Mouse (Mus musculus): ENCODE results near the gene Aplp1. TPM values are rescaled to one million over a fixed set of nuclear protein-coding genes. Genes with fewer than 3 reads are reported as not detected.
"Not testable (repeated sequence)": the region's sequence is repeated elsewhere in the genome, so short reads cannot be mapped to it uniquely, and the experiment has no call there.

The Aplp1 gene
- 29.2 and 33.0 TPM in 2 replicates for polyA plus RNA-seq (2015; fragmentation: Nextera tagmentation; extraction: Ambion mirVana)

GRCm38 (mm10) chr7:30444971-30445751 lies at the start of gene Aplp1:
Aplp1 (minus strand) TSS chr7:30445535.
- Histone ChIP-seq H3K9me3 (replicated peaks; ENCODE audit: control insufficient read depth, low read length) (0 out of 2 replicates have a peak, but pooled peaks cover 6% of the 10 kb centered on the region), H3K4me2 (ENCODE audit: low read depth, low read length) (peak within 1 kb of the TSS; percentile 94), H3K4me3 (replicated peaks; ENCODE audit: low read length) (peak within 1 kb of the TSS; percentile 63), H3K4me1 (ENCODE audit: control insufficient read depth, insufficient read depth, low read length) (peaks cover 9% of the 10 kb centered on the region; the same call in 1 of the 2 replicates), H3K27me3 (ENCODE audit: control insufficient read depth, insufficient read depth, low read length) (peaks cover 3% of the 10 kb centered on the region), H3K27ac (ENCODE audit: low read length) (no peak within 1 kb of the TSS), H3K9ac (ENCODE audit: low read length) (peak within 1 kb of the TSS; percentile 77), H3K36me3 (ENCODE audit: control insufficient read depth, insufficient read depth, low read length) (no peaks in the 10 kb centered on the region)
- peak; percentile 84 for ATAC-seq (ENCODE audit: insufficient read depth, low FRiP score)
- WGBS, result under 1% methylated on average over 54 of the region's 72 CpGs

GRCm38 (mm10) chr7:30493401-30493931 lies 48.1 kb upstream of the Aplp1 start, which contains the start of gene Prodh2:
Prodh2 (plus strand) TSS chr7:30493622.
- H3K4me1 ChIP-seq (ENCODE audit: control insufficient read depth, insufficient read depth, low read length), result no peaks in the 10 kb centered on the region
- 48% methylated on average over 11 of the region's 11 CpGs for WGBS
- no peak within 1 kb of the TSS for H3K4me2 ChIP-seq (ENCODE audit: low read depth, low read length)
- H3K9ac ChIP-seq (ENCODE audit: low read length), result no peak within 1 kb of the TSS
- no peaks in the 10 kb centered on the region for H3K27me3 ChIP-seq (ENCODE audit: control insufficient read depth, insufficient read depth, low read length)
- no peaks in the 10 kb centered on the region for H3K36me3 ChIP-seq (ENCODE audit: control insufficient read depth, insufficient read depth, low read length)
- peak; percentile 33 for ATAC-seq (ENCODE audit: insufficient read depth, low FRiP score)
- no peak within 1 kb of the TSS for H3K27ac ChIP-seq (ENCODE audit: low read length)
- H3K9me3 ChIP-seq (replicated peaks; ENCODE audit: control insufficient read depth, low read length), result no peaks in the 10 kb centered on the region
- no peak within 1 kb of the TSS for H3K4me3 ChIP-seq (replicated peaks; ENCODE audit: low read length)

- no peak overlapping the region for H3K4me2 ChIP-seq (ENCODE audit: low read depth, low read length)
Measured at GRCm38 (mm10) chr7:30492765-30493164, 47.4 kb upstream of the Aplp1 start.

GRCm38 (mm10) chr7:30490957-30491307 lies 45.6 kb upstream of the Aplp1 start:
- no peaks in the 10 kb centered on the region for H3K36me3 ChIP-seq (ENCODE audit: control insufficient read depth, insufficient read depth, low read length)
- WGBS, result 14% methylated on average over 6 of the region's 6 CpGs
- H3K4me2 ChIP-seq (ENCODE audit: low read depth, low read length), result no peak overlapping the region
- no peak overlapping the region for H3K4me3 ChIP-seq (replicated peaks; ENCODE audit: low read length)
- H3K4me1 ChIP-seq (ENCODE audit: control insufficient read depth, insufficient read depth, low read length), result no peaks in the 10 kb centered on the region
- H3K27me3 ChIP-seq (ENCODE audit: control insufficient read depth, insufficient read depth, low read length), result no peaks in the 10 kb centered on the region
- no peak for ATAC-seq (ENCODE audit: insufficient read depth, low FRiP score)
- no peak overlapping the region for H3K27ac ChIP-seq (ENCODE audit: low read length)
- no peaks in the 10 kb centered on the region for H3K9me3 ChIP-seq (replicated peaks; ENCODE audit: control insufficient read depth, low read length)
- no peak overlapping the region for H3K9ac ChIP-seq (ENCODE audit: low read length)

More at GRCm38 (mm10) chr7:30492765-30493164, 47.4 kb upstream of the Aplp1 start:
- Histone ChIP-seq H3K27me3 (ENCODE audit: control insufficient read depth, insufficient read depth, low read length) (no peaks in the 10 kb centered on the region), H3K36me3 (ENCODE audit: control insufficient read depth, insufficient read depth, low read length) (no peaks in the 10 kb centered on the region), H3K4me3 (replicated peaks; ENCODE audit: low read length) (no peak overlapping the region), H3K4me1 (ENCODE audit: control insufficient read depth, insufficient read depth, low read length) (no peaks in the 10 kb centered on the region), H3K9ac (ENCODE audit: low read length) (no peak overlapping the region), H3K9me3 (replicated peaks; ENCODE audit: control insufficient read depth, low read length) (no peaks in the 10 kb centered on the region), H3K27ac (ENCODE audit: low read length) (no peak overlapping the region)
- ATAC-seq (ENCODE audit: insufficient read depth, low FRiP score), result no peak
- WGBS, result 15% methylated on average over 4 of the region's 4 CpGs

GRCm38 (mm10) chr7:30490251-30490956 lies 45.1 kb upstream of the Aplp1 start:
- Histone ChIP-seq H3K36me3 (ENCODE audit: control insufficient read depth, insufficient read depth, low read length) (no peaks in the 10 kb centered on the region), H3K4me1 (ENCODE audit: control insufficient read depth, insufficient read depth, low read length) (no peaks in the 10 kb centered on the region), H3K9ac (ENCODE audit: low read length) (no peak overlapping the region), H3K27me3 (ENCODE audit: control insufficient read depth, insufficient read depth, low read length) (no peaks in the 10 kb centered on the region), H3K27ac (ENCODE audit: low read length) (no peak overlapping the region), H3K4me3 (replicated peaks; ENCODE audit: low read length) (no peak overlapping the region), H3K4me2 (ENCODE audit: low read depth, low read length) (no peak overlapping the region), H3K9me3 (replicated peaks; ENCODE audit: control insufficient read depth, low read length) (no peaks in the 10 kb centered on the region)
- ATAC-seq (ENCODE audit: insufficient read depth, low FRiP score), result no peak
- 28% methylated on average over 16 of the region's 16 CpGs for WGBS

GRCm38 (mm10) chr7:30484250-30484649 lies 38.9 kb upstream of the Aplp1 start:
- H3K4me3 ChIP-seq (replicated peaks; ENCODE audit: low read length), result no peak overlapping the region
- no peak overlapping the region for H3K9ac ChIP-seq (ENCODE audit: low read length)
- 14% methylated on average over 8 of the region's 8 CpGs for WGBS
- no peak for ATAC-seq (ENCODE audit: insufficient read depth, low FRiP score)
- no peaks in the 10 kb centered on the region for H3K9me3 ChIP-seq (replicated peaks; ENCODE audit: control insufficient read depth, low read length)
- H3K4me2 ChIP-seq (ENCODE audit: low read depth, low read length), result no peak overlapping the region
- H3K4me1 ChIP-seq (ENCODE audit: control insufficient read depth, insufficient read depth, low read length), result no peaks in the 10 kb centered on the region
- no peak overlapping the region for H3K27ac ChIP-seq (ENCODE audit: low read length)
- H3K27me3 ChIP-seq (ENCODE audit: control insufficient read depth, insufficient read depth, low read length), result no peaks in the 10 kb centered on the region
- H3K36me3 ChIP-seq (ENCODE audit: control insufficient read depth, insufficient read depth, low read length), result no peaks in the 10 kb centered on the region

- Histone ChIP-seq H3K9ac (ENCODE audit: low read length) (peak overlapping the region; percentile 46; the same call in 1 of the 2 replicates), H3K27me3 (ENCODE audit: control insufficient read depth, insufficient read depth, low read length) (no peaks in the 10 kb centered on the region), H3K4me2 (ENCODE audit: low read depth, low read length) (peak overlapping the region; percentile 51), H3K36me3 (ENCODE audit: control insufficient read depth, insufficient read depth, low read length) (no peaks in the 10 kb centered on the region), H3K27ac (ENCODE audit: low read length) (no peak overlapping the region), H3K4me1 (ENCODE audit: control insufficient read depth, insufficient read depth, low read length) (peaks cover 5% of the 10 kb centered on the region; the same call in 1 of the 2 replicates), H3K4me3 (replicated peaks; ENCODE audit: low read length) (peak overlapping the region; percentile 17), H3K9me3 (replicated peaks; ENCODE audit: control insufficient read depth, low read length) (no peaks in the 10 kb centered on the region)
- 7% methylated on average over 29 of the region's 32 CpGs for WGBS
- ATAC-seq (ENCODE audit: insufficient read depth, low FRiP score), result no peak
Measured at GRCm38 (mm10) chr7:30477415-30478381, 32.4 kb upstream of the Aplp1 start.

- not testable (repeated sequence) for H3K9me3 ChIP-seq (replicated peaks; ENCODE audit: control insufficient read depth, low read length); H3K4me3 ChIP-seq (replicated peaks; ENCODE audit: low read length); H3K27ac ChIP-seq (ENCODE audit: low read length); H3K27me3 ChIP-seq (ENCODE audit: control insufficient read depth, insufficient read depth, low read length); H3K36me3 ChIP-seq (ENCODE audit: control insufficient read depth, insufficient read depth, low read length); ATAC-seq (ENCODE audit: insufficient read depth, low FRiP score); H3K4me2 ChIP-seq (ENCODE audit: low read depth, low read length); H3K9ac ChIP-seq (ENCODE audit: low read length); H3K4me1 ChIP-seq (ENCODE audit: control insufficient read depth, insufficient read depth, low read length)
- 85% methylated on average over 7 of the region's 7 CpGs for WGBS
Measured at GRCm38 (mm10) chr7:30476136-30476535, 30.8 kb upstream of the Aplp1 start.
